Mouse (Mus musculus) left cerebral cortex, postnatal 36 days (tissue): ENCODE results near the gene Zc3hav1. TPM values are rescaled to one million over a fixed set of nuclear protein-coding genes. Genes with fewer than 3 reads are reported as not detected.
"Not testable (repeated sequence)": the region's sequence is repeated elsewhere in the genome, so short reads cannot be mapped to it uniquely, and the experiment has no call there.

Experiments used
- DNase-seq, 2 experiments: peaks; one replicate each; pipeline ENCODE4 v3.0.0; 2021 to 2022; ENCODE audit warnings: low spot score in 2 of 2, mixed read lengths in 1 of 2
- intact Hi-C: fragments of 180-260 bp; cut with DNase I; formaldehyde crosslinking; loops from one replicate; pipeline ENCODE4 v1.15.1; 2025
- total RNA-seq, 2 experiments: library from RNA; stranded (reverse); gene quantifications; 2 replicates each; pipeline ENCODE4 v1.2.3; 2021

The Zc3hav1 gene
- 1 to 10 TPM; 2.1 to 3.3 TPM for total RNA-seq

GRCm38 (mm10) chr6:38353811-38354722, at the start of gene Zc3hav1:
Gene Zc3hav1 (minus strand): TSS chr6:38354603.
- DNase-seq = peak; percentile 33 to 39
- intact Hi-C loops = no loop called here

- intact Hi-C loops = no loop called here
- DNase-seq = peak; percentile 9 to 25
Measured at GRCm38 (mm10) chr6:38389671-38390070, 35.3 kb upstream of the Zc3hav1 start.

DNA sequence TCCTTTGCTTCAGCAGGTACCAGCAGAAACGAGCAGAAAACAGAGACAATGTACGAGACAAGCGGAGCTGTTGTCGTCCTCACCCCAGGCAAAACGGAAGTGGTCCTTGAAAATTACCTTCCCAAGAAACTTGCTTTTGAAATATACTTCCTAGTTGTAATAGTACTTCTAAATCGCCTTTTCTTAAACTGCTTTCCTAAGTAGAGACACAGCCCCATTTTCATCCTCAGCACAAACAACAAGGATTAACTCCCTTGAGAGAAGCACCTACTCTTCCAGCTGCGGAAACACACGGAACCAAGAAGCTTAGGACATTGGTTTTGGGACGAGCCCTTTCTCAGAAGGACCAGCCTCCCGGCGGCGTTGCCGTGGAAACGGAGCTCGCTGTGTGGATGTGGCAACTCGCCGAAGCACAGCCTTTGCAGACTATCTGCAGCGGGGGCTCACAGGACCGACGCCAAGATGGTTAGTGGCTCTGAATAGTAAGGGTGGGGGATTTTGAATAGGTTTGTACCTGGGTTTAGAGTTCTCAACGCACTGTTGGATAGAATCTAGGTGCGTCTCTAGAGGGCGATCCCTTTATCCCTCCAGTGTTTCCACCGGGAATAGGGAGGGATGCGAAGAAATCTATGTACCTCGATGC, 26.8 kb upstream of the Zc3hav1 start, which contains the start of gene Ttc26:
TSS of gene Ttc26 (plus strand) at position 341 of the 643 bp plus-strand sequence.
- intact Hi-C loops = loop anchor here (5.0 kb wide), 1 partner anchor 51 kb away; the partner anchor contains the start of gene Ubn2
- DNase-seq = peak; percentile 84 to 86

DNA sequence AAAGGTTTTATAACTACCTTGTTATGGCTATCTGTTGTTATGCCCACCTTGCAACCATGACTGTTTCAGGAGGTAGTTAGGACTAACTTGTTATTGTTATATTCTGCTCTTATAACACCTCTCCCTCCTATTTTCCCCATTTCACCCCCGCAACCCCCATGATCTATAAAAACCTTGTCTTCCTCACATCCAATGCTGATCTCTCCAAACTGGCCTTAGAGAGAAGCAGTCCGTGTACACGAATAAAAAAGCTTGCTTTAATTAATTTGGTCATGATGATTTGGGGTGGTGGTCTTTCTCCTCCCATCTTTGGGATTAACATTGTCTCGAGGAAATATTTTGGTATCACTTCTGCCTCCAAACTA, 26.3 kb upstream of the Zc3hav1 start:
- intact Hi-C loops = loop anchor here (5.0 kb wide), 1 partner anchor 52 kb away; the partner anchor contains the start of gene Ubn2
- no peak for DNase-seq

GRCm38 (mm10) chr6:38374271-38374670, 19.9 kb upstream of the Zc3hav1 start:
- intact Hi-C loops = no loop called here

DNA sequence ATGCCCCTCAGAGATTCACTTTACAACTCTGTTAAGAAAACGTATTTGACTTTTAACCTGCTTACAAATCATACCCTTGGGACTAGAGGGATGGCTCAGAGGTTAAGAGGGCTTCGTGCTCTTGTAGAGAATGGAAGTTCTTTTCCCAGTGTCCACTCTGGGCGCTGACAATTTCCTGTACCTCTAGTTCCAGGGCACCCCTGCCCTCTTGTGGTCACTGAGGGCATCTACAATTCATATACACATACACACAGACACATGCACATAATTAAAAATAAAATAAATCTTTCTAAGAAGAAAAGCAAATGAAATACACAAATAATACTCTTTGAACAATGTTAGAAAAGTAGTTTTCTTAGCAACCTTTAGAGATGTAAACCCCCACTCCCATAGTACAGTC, 15.5 kb upstream of the Zc3hav1 start:
- DNase-seq = no peak
- intact Hi-C loops = no loop called here

More at GRCm38 (mm10) chr6:38374271-38374670, 19.9 kb upstream of the Zc3hav1 start:
- DNase-seq = no peak

DNA sequence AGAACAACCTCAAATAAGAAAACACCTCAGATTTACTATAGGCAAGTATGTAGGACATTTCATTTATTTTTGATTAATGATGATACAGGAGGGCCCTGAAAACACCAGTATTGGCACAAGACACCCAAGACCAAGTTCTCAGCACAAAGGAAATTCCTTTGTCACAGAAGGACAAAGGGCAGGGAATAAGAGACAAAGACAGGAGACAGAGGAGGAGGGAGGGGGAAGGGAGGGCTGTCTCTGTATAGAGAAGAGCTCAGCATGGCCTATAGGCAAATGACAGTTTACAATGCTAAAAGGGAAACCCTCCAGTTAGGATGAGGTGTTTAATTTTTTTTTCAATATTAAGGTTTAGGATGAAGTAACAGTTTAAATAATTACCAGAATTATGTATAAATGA, 9.7 kb upstream of the Zc3hav1 start:
- DNase-seq = no peak
- intact Hi-C loops = no loop called here

DNA sequence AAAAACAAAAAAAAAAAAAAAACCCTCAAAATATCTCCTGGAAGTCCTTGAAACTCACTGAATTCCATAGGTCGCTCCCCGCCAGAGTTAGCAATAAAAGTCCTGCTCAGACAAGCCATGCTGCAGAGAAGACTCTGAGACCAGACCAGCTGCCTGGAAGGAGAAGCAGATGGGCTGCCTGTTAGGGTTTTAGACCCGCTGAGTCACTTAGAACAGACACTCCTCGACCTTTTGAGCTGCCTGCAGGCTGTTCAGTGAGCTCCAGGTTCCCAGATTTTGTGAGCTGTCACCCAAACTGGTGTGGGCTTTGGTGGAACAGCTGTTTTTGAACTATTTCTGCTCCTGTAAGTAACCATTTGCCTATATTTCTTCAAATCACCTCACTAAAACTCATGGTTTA, 9.0 kb upstream of the Zc3hav1 start:
- intact Hi-C loops = no loop called here
- DNase-seq = no peak

- intact Hi-C loops = no loop called here
Measured at GRCm38 (mm10) chr6:38361937-38362336, 7.5 kb upstream of the Zc3hav1 start.

GRCm38 (mm10) chr6:38361065-38361464, 6.7 kb upstream of the Zc3hav1 start:
- intact Hi-C loops = no loop called here
- no peak for DNase-seq

More at GRCm38 (mm10) chr6:38361937-38362336, 7.5 kb upstream of the Zc3hav1 start:
- DNase-seq = no peak

GRCm38 (mm10) chr6:38359736-38360499, 5.5 kb upstream of the Zc3hav1 start:
- DNase-seq = no peak
- intact Hi-C loops = no loop called here

GRCm38 (mm10) chr6:38359044-38359735, 4.8 kb upstream of the Zc3hav1 start:
- intact Hi-C loops, DNase-seq: not testable (repeated sequence)

DNA sequence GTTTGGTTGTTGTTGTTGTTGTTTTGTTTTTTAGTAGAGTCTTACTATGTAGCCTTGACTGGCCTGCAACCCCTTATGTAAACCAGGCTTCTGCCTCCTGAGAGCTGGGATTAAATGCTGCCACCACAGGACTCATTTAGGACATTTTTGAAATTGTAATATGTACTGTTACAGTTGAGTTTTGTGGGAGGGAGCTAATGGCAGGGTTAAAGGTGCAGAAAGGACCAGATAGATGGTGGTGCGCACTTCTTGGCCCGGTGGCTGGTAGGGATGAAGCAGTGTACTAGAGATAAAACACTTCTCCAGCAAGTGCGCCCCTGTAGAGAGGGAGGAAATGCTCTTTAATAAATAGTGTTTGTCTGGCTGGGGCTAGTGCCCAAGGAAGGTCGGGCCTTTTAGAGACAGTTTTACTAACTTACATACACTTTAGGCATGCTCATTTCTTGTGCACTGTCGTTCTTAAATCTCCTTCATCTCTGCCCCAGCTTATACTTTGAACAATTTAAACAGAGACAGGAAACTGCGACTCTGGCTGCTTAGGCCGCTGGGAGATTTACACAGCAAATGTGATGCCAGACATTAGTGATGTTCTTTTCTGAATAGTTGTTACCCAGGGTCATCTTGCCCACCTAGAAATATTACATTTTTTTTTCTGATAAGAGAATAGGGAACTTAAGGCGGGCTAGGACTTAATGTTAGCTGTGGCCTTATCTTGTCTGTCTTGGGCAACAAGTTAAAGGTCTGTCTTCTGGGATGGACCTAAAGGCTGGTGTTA, 4.0 kb upstream of the Zc3hav1 start:
- intact Hi-C loops = no loop called here
- no peak for DNase-seq

DNA sequence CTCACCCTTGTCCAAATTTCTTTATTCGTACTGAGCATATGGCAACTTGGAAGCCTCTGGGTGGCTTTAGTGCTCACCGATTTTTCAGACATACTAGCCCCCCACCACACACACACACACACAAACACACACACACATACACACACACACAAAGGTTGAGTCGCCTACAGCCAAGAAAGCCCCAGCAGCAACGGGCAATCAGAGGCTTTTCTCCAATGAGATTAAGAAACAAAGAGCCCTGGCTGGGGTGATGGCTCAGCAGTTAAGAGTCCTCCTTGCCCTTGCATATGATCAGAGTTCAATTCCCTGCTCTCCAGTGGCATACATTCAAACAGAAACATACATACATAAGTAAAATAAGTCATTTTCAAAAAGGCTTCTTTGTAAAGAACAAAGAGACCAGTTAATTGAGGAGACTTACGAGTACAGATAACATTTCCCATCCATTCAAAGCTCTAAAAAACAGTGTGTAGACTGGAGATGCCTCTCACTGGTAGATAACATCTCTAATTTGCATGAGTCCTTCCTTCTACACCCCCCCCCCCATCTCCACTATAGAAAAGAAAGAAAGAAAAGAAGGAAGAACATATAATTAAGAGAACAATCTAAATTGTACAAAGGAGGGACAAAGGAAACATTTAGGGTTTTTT, 3.3 kb upstream of the Zc3hav1 start:
- intact Hi-C loops = no loop called here
- no peak for DNase-seq

DNA sequence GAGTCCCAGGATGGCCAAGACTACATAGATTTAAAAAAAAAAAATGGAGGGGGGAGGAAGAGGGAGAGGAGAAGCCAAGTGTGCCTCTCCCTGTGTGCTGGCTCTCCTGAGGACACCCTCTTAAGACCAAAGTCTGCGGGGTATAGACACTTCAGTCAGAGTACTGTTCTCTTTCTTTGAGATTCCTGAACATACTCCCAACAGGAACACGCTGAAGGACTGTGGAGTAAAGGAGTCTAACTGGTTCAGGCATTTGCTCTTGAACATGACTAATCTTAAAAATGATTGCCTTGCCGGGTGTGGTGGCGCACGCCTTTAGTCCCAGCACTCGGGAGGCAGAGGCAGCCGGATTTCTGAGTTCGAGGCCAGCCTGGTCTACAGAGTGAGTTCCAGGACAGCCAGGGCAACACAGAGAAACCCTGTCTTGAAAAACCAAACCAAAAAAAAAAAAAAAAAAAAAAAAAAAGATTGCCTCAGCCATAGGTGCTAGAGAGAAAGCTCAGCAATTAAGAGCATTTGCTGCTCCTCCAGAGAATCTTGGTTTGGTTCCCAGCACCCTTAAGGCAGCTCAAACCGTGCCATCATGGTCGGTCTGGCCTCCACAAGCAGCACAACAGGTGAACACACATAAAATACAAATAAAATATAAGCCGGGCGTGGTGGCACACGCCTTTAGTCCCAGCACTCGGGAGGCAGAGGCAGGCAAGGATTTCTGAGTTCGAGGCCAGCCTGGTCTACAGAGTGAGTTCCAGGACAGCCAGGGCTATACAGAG, 2.4 kb upstream of the Zc3hav1 start:
- intact Hi-C loops, DNase-seq: not testable (repeated sequence)

GRCm38 (mm10) chr6:38355862-38356261, 1.5 kb upstream of the Zc3hav1 start:
- intact Hi-C loops = no loop called here
- no peak for DNase-seq

GRCm38 (mm10) chr6:38355354-38355823, 986 bp upstream of the Zc3hav1 start:
- DNase-seq = no peak
- intact Hi-C loops = no loop called here
